Mouse (Mus musculus) intestine, embryonic 14.5 days (tissue): Measurements from ENCODE around the gene Acads. TPM values are rescaled to one million over a fixed set of nuclear protein-coding genes. Genes with fewer than 3 reads are reported as not detected.
"Not testable (repeated sequence)": the region's sequence is repeated elsewhere in the genome, so short reads cannot be mapped to it uniquely, and the experiment has no call there.

Source experiments
- ATAC-seq: fragments of 200-750 bp; cut with Nextera tagmentation; replicated peaks from 2 replicates; pipeline ENCODE4 v1.8.0; 2017; ENCODE audit warnings: low read depth, moderate number of reproducible peaks, moderate TSS enrichment, moderate library complexity; ENCODE audit not compliant: low FRiP score, low TSS enrichment
- DNase-seq: peaks from one replicate; pipeline ENCODE4 v3.0.0-alpha.2; 2018; ENCODE audit warnings: low spot score
- H3K27ac ChIP-seq: fragments of 300-500 bp; sonication (generic); 2 replicates; pipeline ENCODE4 v1.5.1; 2014; ENCODE audit warnings: low read depth, mild to moderate bottlenecking, control low read depth
- H3K27me3 ChIP-seq: fragments of 300-500 bp; sonication (generic); replicated peaks from 2 replicates; pipeline ENCODE4 v1.6.1; 2014; ENCODE audit warnings: low read length, control low read depth; ENCODE audit not compliant: control insufficient read depth, insufficient read depth
- H3K36me3 ChIP-seq: fragments of 300-500 bp; sonication (generic); 2 replicates; pipeline ENCODE4 v1.6.1; 2014; ENCODE audit warnings: low read length, control low read depth; ENCODE audit not compliant: control insufficient read depth, insufficient read depth
- H3K4me1 ChIP-seq: fragments of 300-500 bp; sonication (generic); replicated peaks from 2 replicates; pipeline ENCODE4 v1.6.1; 2014; ENCODE audit warnings: low read length, control low read depth, mixed read lengths; ENCODE audit not compliant: control insufficient read depth, insufficient read depth
- H3K4me2 ChIP-seq: fragments of 300-500 bp; sonication (generic); 2 replicates; pipeline ENCODE4 v1.6.1; 2014; ENCODE audit warnings: low read length
- H3K4me3 ChIP-seq: fragments of 300-500 bp; sonication (generic); 2 replicates; pipeline ENCODE4 v1.5.1; 2014; ENCODE audit warnings: low read depth, low read length, control low read depth, mixed read lengths
- H3K9ac ChIP-seq: fragments of 300-500 bp; sonication (generic); 2 replicates; pipeline ENCODE4 v1.6.1; 2014; ENCODE audit warnings: mild to moderate bottlenecking, low read length
- H3K9me3 ChIP-seq: fragments of 300-500 bp; sonication (generic); 2 replicates; pipeline ENCODE4 v1.6.1; 2016; ENCODE audit warnings: low read length, control low read depth; ENCODE audit not compliant: control insufficient read depth
- WGBS: fragments of 180-500 bp; shearing (Covaris S2); extraction: QIAGEN DNeasy Blood & Tissue Kit; methylation state at CpG from one replicate; pipeline ENCODE4 v1.1.7; 2014; 5-methylcytosine and 5-hydroxymethylcytosine counted together
- polyA plus RNA-seq: library from polyadenylated mRNA; unstranded; fragments of >200 nt; fragmentation: Nextera tagmentation; extraction: Ambion mirVana; gene quantifications from 2 replicates; pipeline ENCODE4 v1.2.1, GENCODE M21; 2014

Acads gene
- polyA plus RNA-seq, 1 experiment from 2014 or later, result 57.3 TPM

DNA sequence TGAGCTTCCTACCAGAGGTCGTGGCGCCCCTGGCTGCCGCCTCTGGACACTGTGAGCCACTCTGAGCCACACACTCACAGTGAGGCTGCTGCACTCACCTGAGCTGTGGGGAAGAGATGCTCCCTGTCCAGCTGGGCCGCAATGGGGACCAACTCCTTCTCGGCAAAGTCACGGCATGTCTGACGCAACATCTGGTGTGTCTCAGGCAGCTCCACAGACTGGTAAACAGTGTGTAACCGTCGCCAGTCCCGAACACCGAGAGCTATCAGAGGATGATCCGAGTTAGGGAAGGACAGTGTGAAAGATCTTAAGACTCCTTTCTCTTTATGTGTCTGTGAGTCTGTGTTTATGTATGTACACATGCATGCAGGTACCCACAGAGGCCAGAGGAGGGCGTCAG lies 1.7 kb downstream of the Acads start:
- no peak overlapping the region for H3K4me3 ChIP-seq
- no peak overlapping the region for H3K9ac ChIP-seq

GRCm38 (mm10) chr5:115116426-115116825 lies 2.7 kb downstream of the Acads start:
- 91% methylated on average over 3 of the region's 3 CpGs for WGBS
- Histone ChIP-seq H3K9me3 (no peaks in the 10 kb centered on the region), H3K27me3 (no peaks in the 10 kb centered on the region), H3K9ac (no peak overlapping the region), H3K27ac (no peak overlapping the region), H3K36me3 (peaks cover 45% of the 10 kb centered on the region), H3K4me1 (no peaks in the 10 kb centered on the region), H3K4me3 (no peak overlapping the region), H3K4me2 (no peak overlapping the region)
- ATAC-seq (no peak), DNase-seq (no peak)

More for the DNA sequence above, 1.7 kb downstream of the Acads start:
- no peak overlapping the region for H3K4me2 ChIP-seq
- H3K9me3 ChIP-seq, result no peaks in the 10 kb centered on the region
- no peak for ATAC-seq
- no peaks in the 10 kb centered on the region for H3K4me1 ChIP-seq
- no peak overlapping the region for H3K27ac ChIP-seq
- H3K27me3 ChIP-seq, result no peaks in the 10 kb centered on the region
- H3K36me3 ChIP-seq, result peaks cover 35% of the 10 kb centered on the region
- 84% methylated on average over 13 of the region's 13 CpGs for WGBS
- no peak for DNase-seq

DNA sequence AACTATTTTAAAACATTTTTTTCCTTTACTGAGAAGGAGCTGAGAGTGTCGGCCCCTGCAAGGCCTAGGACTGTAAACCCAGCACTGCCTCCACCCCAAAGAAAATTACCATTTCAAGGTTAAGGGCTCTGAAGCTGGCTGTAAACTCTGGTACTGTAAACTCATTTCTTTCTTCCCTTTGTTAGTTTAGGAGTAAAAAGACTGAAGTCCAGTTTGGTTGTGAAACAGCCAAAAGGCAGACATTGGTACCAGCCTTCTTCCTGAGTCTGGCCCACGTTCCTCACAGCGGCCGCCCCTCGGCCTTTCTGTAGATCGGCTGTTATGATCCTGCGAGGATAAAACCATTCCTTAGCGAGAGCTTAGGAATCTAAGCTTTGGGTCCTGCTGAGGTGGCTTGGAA lies 4.6 kb downstream of the Acads start:
- no peak overlapping the region for H3K9ac ChIP-seq
- WGBS, result 87% methylated on average over 8 of the region's 8 CpGs
- H3K4me1 ChIP-seq, result no peaks in the 10 kb centered on the region
- H3K4me2 ChIP-seq, result no peak overlapping the region
- ATAC-seq (no peak), DNase-seq (no peak)
- H3K4me3 ChIP-seq, result no peak overlapping the region
- H3K36me3 ChIP-seq, result peaks cover 56% of the 10 kb centered on the region
- H3K9me3 ChIP-seq, result no peaks in the 10 kb centered on the region
- no peak overlapping the region for H3K27ac ChIP-seq
- H3K27me3 ChIP-seq, result no peaks in the 10 kb centered on the region

GRCm38 (mm10) chr5:115113244-115113643 lies 5.9 kb downstream of the Acads start:
- DNase-seq (no peak), ATAC-seq (no peak)
- 98% methylated on average over 12 of the region's 12 CpGs for WGBS
- no peak overlapping the region for H3K9ac ChIP-seq
- no peak overlapping the region for H3K27ac ChIP-seq
- no peaks in the 10 kb centered on the region for H3K27me3 ChIP-seq
- no peaks in the 10 kb centered on the region for H3K9me3 ChIP-seq
- H3K4me2 ChIP-seq, result no peak overlapping the region
- no peaks in the 10 kb centered on the region for H3K4me1 ChIP-seq
- no peak overlapping the region for H3K4me3 ChIP-seq
- H3K36me3 ChIP-seq, result peaks cover 56% of the 10 kb centered on the region

DNA sequence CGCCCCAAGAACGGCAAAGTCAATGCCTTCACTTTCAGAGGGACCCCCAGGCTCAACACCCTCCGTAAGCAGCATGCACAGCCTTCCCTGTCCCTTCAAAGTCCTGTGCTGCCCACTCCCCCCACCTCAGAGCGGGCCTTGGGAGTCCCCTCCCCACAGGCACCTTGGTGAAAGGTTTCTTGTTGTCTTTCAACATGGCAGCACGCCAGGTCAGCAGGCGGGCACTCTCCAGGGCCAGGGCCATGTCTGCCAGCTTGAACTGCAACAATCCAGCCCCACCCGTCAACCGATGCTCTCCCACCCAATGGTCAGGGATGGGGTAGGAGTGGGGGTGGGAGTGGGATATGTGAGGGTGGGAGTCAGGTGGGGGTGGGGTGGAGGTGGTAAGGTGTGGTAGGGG lies 8.0 kb downstream of the Acads start:
- ATAC-seq, result no peak
- Histone ChIP-seq H3K36me3 (peaks cover 40% of the 10 kb centered on the region), H3K9me3 (no peaks in the 10 kb centered on the region), H3K4me2 (no peak overlapping the region), H3K4me3 (no peak overlapping the region), H3K27ac (no peak overlapping the region), H3K4me1 (no peaks in the 10 kb centered on the region), H3K27me3 (no peaks in the 10 kb centered on the region), H3K9ac (no peak overlapping the region)
- WGBS, result 93% methylated on average over 8 of the region's 8 CpGs
- no peak for DNase-seq

DNA sequence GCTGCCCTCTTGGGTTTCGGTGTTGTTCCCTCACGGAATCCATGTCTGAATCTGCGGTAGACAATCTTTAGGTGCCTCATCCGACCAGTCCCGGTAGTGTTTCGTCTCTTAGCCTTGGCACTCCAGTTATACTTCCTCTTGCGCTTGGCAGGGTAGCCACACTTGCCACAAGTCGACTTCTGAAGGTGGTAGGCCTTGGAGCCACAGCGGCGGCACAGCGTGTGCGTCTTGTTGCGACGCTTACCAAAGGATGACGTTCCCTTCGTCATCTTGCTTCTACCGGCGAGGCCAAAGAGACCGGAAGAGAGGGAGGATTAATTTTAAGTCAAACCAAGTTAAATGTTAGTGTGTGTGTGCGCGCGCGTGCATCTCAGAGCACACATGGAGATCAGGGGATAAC lies 15.9 kb downstream of the Acads start:
- not testable (repeated sequence) for H3K27me3 ChIP-seq, H3K9ac ChIP-seq, H3K4me2 ChIP-seq, ATAC-seq, H3K9me3 ChIP-seq, DNase-seq, H3K4me3 ChIP-seq, H3K4me1 ChIP-seq, H3K27ac ChIP-seq
- peaks cover 24% of the 10 kb centered on the region for H3K36me3 ChIP-seq
- WGBS, result 97% methylated on average over 23 of the region's 23 CpGs

DNA sequence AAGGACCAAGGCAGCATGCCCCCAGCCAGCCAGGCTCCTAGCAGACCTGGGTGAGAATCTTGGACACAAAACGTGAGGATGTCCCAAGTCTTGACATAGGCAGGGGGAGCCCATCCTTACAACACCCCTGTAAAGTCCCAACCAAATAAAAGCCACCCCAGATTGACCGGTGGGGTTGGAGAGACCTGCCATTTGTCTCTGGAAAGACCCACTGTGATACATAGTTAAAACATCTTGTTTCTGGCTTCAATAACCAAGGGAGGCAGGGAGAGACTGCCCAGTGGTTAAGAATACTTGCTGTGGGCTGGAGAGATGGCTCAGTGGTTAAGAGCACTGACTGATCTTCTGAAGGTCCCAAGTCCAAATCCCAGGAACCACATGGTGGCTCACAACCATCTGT lies 16.9 kb downstream of the Acads start:
- H3K4me3 ChIP-seq, result no peak overlapping the region
- H3K4me1 ChIP-seq, result no peaks in the 10 kb centered on the region
- no peak overlapping the region for H3K4me2 ChIP-seq
- WGBS, result 82% methylated on average over 2 of the region's 2 CpGs
- no peak overlapping the region for H3K9ac ChIP-seq
- DNase-seq (no peak), ATAC-seq (no peak)
- H3K36me3 ChIP-seq, result peaks cover 34% of the 10 kb centered on the region
- H3K27me3 ChIP-seq, result no peaks in the 10 kb centered on the region
- no peak overlapping the region for H3K27ac ChIP-seq
- no peaks in the 10 kb centered on the region for H3K9me3 ChIP-seq

- no peak overlapping the region for H3K4me2 ChIP-seq
- H3K9me3 ChIP-seq, result no peaks in the 10 kb centered on the region
- DNase-seq (no peak), ATAC-seq (no peak)
- no peaks in the 10 kb centered on the region for H3K27me3 ChIP-seq
- no peaks in the 10 kb centered on the region for H3K4me1 ChIP-seq
- 80% methylated on average over 6 of the region's 6 CpGs for WGBS
- H3K9ac ChIP-seq, result no peak overlapping the region
- peaks cover 52% of the 10 kb centered on the region for H3K36me3 ChIP-seq
- no peak overlapping the region for H3K27ac ChIP-seq
- no peak overlapping the region for H3K4me3 ChIP-seq
Observed at GRCm38 (mm10) chr5:115100473-115100872, 18.7 kb downstream of the Acads start.

DNA sequence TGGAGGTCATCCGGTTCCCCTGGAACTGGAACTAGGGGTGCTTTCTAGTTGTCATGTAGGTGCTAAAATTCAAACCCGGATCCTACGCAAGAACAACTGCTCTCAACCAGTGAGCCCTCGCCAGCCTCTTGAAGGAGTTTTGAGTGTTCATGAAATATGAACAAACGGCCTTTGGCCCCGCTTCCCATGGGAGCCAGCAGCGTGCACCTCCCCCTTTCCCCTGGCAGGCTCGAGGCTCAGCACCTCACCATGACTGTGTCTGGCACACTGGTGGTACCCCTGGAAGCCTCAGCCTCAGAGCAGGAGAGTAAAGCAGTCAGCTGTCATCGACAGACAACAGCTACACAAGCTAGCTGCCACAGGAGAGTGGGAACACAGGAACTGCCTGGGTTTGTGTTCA lies 19.2 kb downstream of the Acads start:
- Histone ChIP-seq H3K9ac (no peak overlapping the region), H3K4me1 (no peaks in the 10 kb centered on the region), H3K36me3 (peaks cover 57% of the 10 kb centered on the region), H3K27me3 (no peaks in the 10 kb centered on the region), H3K9me3 (no peaks in the 10 kb centered on the region), H3K27ac (no peak overlapping the region), H3K4me2 (no peak overlapping the region), H3K4me3 (no peak overlapping the region)
- WGBS, result 87% methylated on average over 9 of the region's 9 CpGs
- ATAC-seq, result no peak
- DNase-seq, result no peak
